Comparison of ENCODE assay signal across 8 mouse cellular contexts in the genomic region with DNA sequence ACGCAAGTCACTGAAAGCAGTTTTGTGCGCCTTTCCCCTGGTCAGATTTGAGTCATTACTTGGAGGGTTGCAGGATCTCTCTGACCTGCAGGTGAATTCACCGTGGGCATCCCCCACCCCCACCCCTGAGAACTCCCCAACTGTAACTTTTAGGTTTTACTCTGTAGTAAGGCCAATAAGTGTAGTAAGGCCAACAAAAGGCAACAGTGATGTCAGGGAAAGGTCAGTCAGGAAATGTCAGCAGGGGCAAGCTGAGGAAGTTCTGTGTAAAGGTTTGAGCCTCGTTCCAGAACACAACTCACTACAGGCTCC. TPM values are rescaled to one million over a fixed set of nuclear protein-coding genes. Genes with fewer than 3 reads are reported as not detected.
DNase-seq lines count a peak whose midpoint lies in the region; ATAC-seq and TF ChIP-seq lines count a peak whose summit lies in the region.

No protein-coding gene starts in this region.

- H3K4me1 ChIP-seq in heart, embryonic 15.5 days (replicated peaks): peaks cover 52% of the 10 kb centered on the region
- peaks cover 52% of the 10 kb centered on the region for H3K4me1 ChIP-seq in G1E (ENCODE audit: insufficient read depth, low read depth, low read length)
- H3K4me1 ChIP-seq in hindbrain, embryonic 13.5 days (replicated peaks): peaks cover 27% of the 10 kb centered on the region
- H3K4me1 ChIP-seq in midbrain, embryonic 12.5 days: peaks cover 16% of the 10 kb centered on the region

- no peak overlapping the region for H3K27ac ChIP-seq in heart, embryonic 15.5 days
- no peak overlapping the region for H3K27ac ChIP-seq in hindbrain, embryonic 13.5 days
- H3K27ac ChIP-seq in midbrain, embryonic 12.5 days (replicated peaks): no peak overlapping the region

- peak overlapping the region; percentile 94 for H3K9ac ChIP-seq in heart, embryonic 15.5 days
- peak overlapping the region; percentile 93 for H3K9ac ChIP-seq in hindbrain, embryonic 13.5 days
- H3K9ac ChIP-seq in midbrain, embryonic 12.5 days (replicated peaks): peak overlapping the region; percentile 93

- 12% methylated on average over 4 of the region's 4 CpGs for WGBS in heart, embryonic 15.5 days
- 12% methylated on average over 4 of the region's 4 CpGs for WGBS in hindbrain, embryonic 13.5 days
- WGBS in midbrain, embryonic 12.5 days: 23% methylated on average over 4 of the region's 4 CpGs

- H3K36me3 ChIP-seq in heart, embryonic 15.5 days: no peaks in the 10 kb centered on the region
- peaks cover 66% of the 10 kb centered on the region for H3K36me3 ChIP-seq in G1E (replicated peaks)
- H3K36me3 ChIP-seq in hindbrain, embryonic 13.5 days: no peaks in the 10 kb centered on the region; the same call in 1 of the 2 replicates
- 0 out of 2 replicates have a peak, but pooled peaks cover 5% of the 10 kb centered on the region for H3K36me3 ChIP-seq in midbrain, embryonic 12.5 days

- no peaks in the 10 kb centered on the region for H3K9me3 ChIP-seq in heart, embryonic 15.5 days (replicated peaks)
- no peaks in the 10 kb centered on the region for H3K9me3 ChIP-seq in G1E (replicated peaks)
- H3K9me3 ChIP-seq in hindbrain, embryonic 13.5 days: no peaks in the 10 kb centered on the region
- H3K9me3 ChIP-seq in midbrain, embryonic 12.5 days: no peaks in the 10 kb centered on the region

- no peak for DNase-seq in heart, adult 11 months
- DNase-seq in G1E (ENCODE audit: low spot score): no peak
- DNase-seq in ovary, postnatal 14 days (ENCODE audit: low spot score): no peak
- DNase-seq in cerebellum, postnatal 14 days: no peak
- no peak for DNase-seq in right cerebral cortex, postnatal 36 days (ENCODE audit: low spot score in 2 of 2)

- no peaks in the 10 kb centered on the region for H3K27me3 ChIP-seq in heart, embryonic 15.5 days
- H3K27me3 ChIP-seq in G1E (ENCODE audit: insufficient read depth, low read length): no peaks in the 10 kb centered on the region
- H3K27me3 ChIP-seq in hindbrain, embryonic 13.5 days: no peaks in the 10 kb centered on the region
- no peaks in the 10 kb centered on the region for H3K27me3 ChIP-seq in midbrain, embryonic 12.5 days

- no peak for TF ChIP-seq CTCF in G1E (IDR thresholded peaks at IDR 0.05; ENCODE audit: low read depth, low read length)

- peak overlapping the region; percentile 86 for H3K4me2 ChIP-seq in heart, embryonic 15.5 days
- peak overlapping the region; percentile 95 for H3K4me2 ChIP-seq in hindbrain, embryonic 13.5 days
- H3K4me2 ChIP-seq in midbrain, embryonic 12.5 days (replicated peaks): peak overlapping the region; percentile 97

- peak overlapping the region; percentile 98 for H3K4me3 ChIP-seq in heart, embryonic 15.5 days
- H3K4me3 ChIP-seq in G1E (ENCODE audit: low read depth, low read length): peak overlapping the region; percentile 100
- H3K4me3 ChIP-seq in hindbrain, embryonic 13.5 days: peak overlapping the region; percentile 98
- H3K4me3 ChIP-seq in midbrain, embryonic 12.5 days: peak overlapping the region; percentile 97

- ATAC-seq in heart, embryonic 15.5 days (replicated peaks; ENCODE audit: insufficient number of reproducible peaks, insufficient read depth, low FRiP score, low read depth): no peak
- ATAC-seq in G1E (ENCODE audit: extremely low read depth, insufficient number of reproducible peaks, low FRiP score, poor library complexity, severe bottlenecking): no peak
- ATAC-seq in hindbrain, embryonic 13.5 days (ENCODE audit: low FRiP score): no peak
- ATAC-seq in midbrain, embryonic 12.5 days (ENCODE audit: low FRiP score, low read depth): no peak

RNA-seq across cellular contexts. Expression of a gene that starts 1.1 kb away (rescaled TPM):
- polyA plus RNA-seq in heart, embryonic 15.5 days (2015; fragmentation: Nextera tagmentation; extraction: Ambion mirVana): 7.9 and 10.5 TPM in 2 replicates
- total RNA-seq in G1E (2014; fragmentation: Nextera tagmentation) (39.1 and 40.2 TPM in 2 replicates), G1E (2017) (18.2 and 18.4 TPM in 2 replicates)
- polyA plus RNA-seq in G1E (2012): 9.8 and 13.7 TPM in 2 replicates
- polyA plus RNA-seq in hindbrain, embryonic 13.5 days (2015; fragmentation: Nextera tagmentation; extraction: Ambion mirVana): 19.5 and 20.9 TPM in 2 replicates
- 17.7 and 20.8 TPM in 2 replicates for polyA plus RNA-seq in midbrain, embryonic 12.5 days (2016; fragmentation: Nextera tagmentation; extraction: Ambion mirVana)

RNA-seq across cellular contexts. Expression of a gene that starts 22.8 kb away (rescaled TPM):
- 22.9 and 26.5 TPM in 2 replicates for polyA plus RNA-seq in heart, embryonic 15.5 days (2015; fragmentation: Nextera tagmentation; extraction: Ambion mirVana)
- total RNA-seq in G1E (2014; fragmentation: Nextera tagmentation): 69.8 and 89.7 TPM in 2 replicates
- 49.2 and 51.8 TPM in 2 replicates for total RNA-seq in G1E (2017)
- polyA plus RNA-seq in G1E (2012): 4.9 and 11.2 TPM in 2 replicates
- 10.5 and 13.6 TPM in 2 replicates for polyA plus RNA-seq in hindbrain, embryonic 13.5 days (2015; fragmentation: Nextera tagmentation; extraction: Ambion mirVana)
- polyA plus RNA-seq in midbrain, embryonic 12.5 days (2016; fragmentation: Nextera tagmentation; extraction: Ambion mirVana): 32.7 and 35.6 TPM in 2 replicates

RNA-seq across cellular contexts. Expression of a gene that starts 23.1 kb away (rescaled TPM):
- polyA plus RNA-seq in heart, embryonic 15.5 days (2015; fragmentation: Nextera tagmentation; extraction: Ambion mirVana): 98.4 and 142 TPM in 2 replicates
- total RNA-seq in G1E (2014; fragmentation: Nextera tagmentation) (11.1 and 17.0 TPM in 2 replicates), G1E (2017) (81.3 and 123 TPM in 2 replicates)
- polyA plus RNA-seq in G1E (2012): 33.9 and 39.7 TPM in 2 replicates
- 36.2 and 38.0 TPM in 2 replicates for polyA plus RNA-seq in hindbrain, embryonic 13.5 days (2015; fragmentation: Nextera tagmentation; extraction: Ambion mirVana)
- polyA plus RNA-seq in midbrain, embryonic 12.5 days (2016; fragmentation: Nextera tagmentation; extraction: Ambion mirVana): 65.5 and 76.1 TPM in 2 replicates

RNA-seq across cellular contexts. Expression of a gene that starts 34.4 kb away (rescaled TPM):
- polyA plus RNA-seq in heart, embryonic 15.5 days (2015; fragmentation: Nextera tagmentation; extraction: Ambion mirVana): 0.58 and 0.77 TPM in 2 replicates
- total RNA-seq in G1E (2014; fragmentation: Nextera tagmentation) (0.24 and 1.1 TPM in 2 replicates), G1E (2017) (0.44 and 0.52 TPM in 2 replicates)
- 1.6 and 1.7 TPM in 2 replicates for polyA plus RNA-seq in G1E (2012)
- polyA plus RNA-seq in hindbrain, embryonic 13.5 days (2015; fragmentation: Nextera tagmentation; extraction: Ambion mirVana): 6.3 and 7.5 TPM in 2 replicates
- polyA plus RNA-seq in midbrain, embryonic 12.5 days (2016; fragmentation: Nextera tagmentation; extraction: Ambion mirVana): 4.3 and 5.2 TPM in 2 replicates

RNA-seq across cellular contexts. Expression of a gene that starts 49.0 kb away (rescaled TPM):
- 66.1 and 78.2 TPM in 2 replicates for polyA plus RNA-seq in heart, embryonic 15.5 days (2015; fragmentation: Nextera tagmentation; extraction: Ambion mirVana)
- total RNA-seq in G1E (2014; fragmentation: Nextera tagmentation) (20.2 and 24.1 TPM in 2 replicates), G1E (2017) (45.7 and 50.3 TPM in 2 replicates)
- polyA plus RNA-seq in G1E (2012): 9.2 and 9.3 TPM in 2 replicates
- 93.0 and 95.0 TPM in 2 replicates for polyA plus RNA-seq in hindbrain, embryonic 13.5 days (2015; fragmentation: Nextera tagmentation; extraction: Ambion mirVana)
- polyA plus RNA-seq in midbrain, embryonic 12.5 days (2016; fragmentation: Nextera tagmentation; extraction: Ambion mirVana): 107 and 115 TPM in 2 replicates
